Mouse (Mus musculus) forebrain, embryonic 12.5 days (tissue): ENCODE measurements around the gene Fcer1g. TPM values are rescaled to one million over a fixed set of nuclear protein-coding genes. Genes with fewer than 3 reads are reported as not detected.

ENCODE experiments used
- ATAC-seq: fragments of 200-750 bp; cut with Nextera tagmentation; 2 replicates; pipeline ENCODE4 v1.8.0; 2017; ENCODE audit warnings: moderate TSS enrichment; ENCODE audit not compliant: low FRiP score
- H3K27ac ChIP-seq: fragments of 300-500 bp; sonication (generic); 2 replicates; pipeline ENCODE4 v1.5.1; 2016; ENCODE audit warnings: mild to moderate bottlenecking
- H3K27me3 ChIP-seq: fragments of 300-500 bp; sonication (generic); 2 replicates; pipeline ENCODE4 v1.6.1; 2016; ENCODE audit warnings: mild to moderate bottlenecking
- H3K36me3 ChIP-seq: fragments of 300-500 bp; sonication (generic); replicated peaks from 2 replicates; pipeline ENCODE4 v1.6.1; 2016; ENCODE audit warnings: mild to moderate bottlenecking
- H3K4me1 ChIP-seq: fragments of 300-500 bp; sonication (generic); 2 replicates; pipeline ENCODE4 v1.6.1; 2016
- H3K4me2 ChIP-seq: fragments of 300-500 bp; sonication (generic); 2 replicates; pipeline ENCODE4 v1.6.1; 2016; ENCODE audit warnings: mild to moderate bottlenecking, moderate library complexity
- H3K4me3 ChIP-seq: fragments of 300-500 bp; sonication (generic); replicated peaks from 2 replicates; pipeline ENCODE4 v1.5.1; 2016; ENCODE audit warnings: mild to moderate bottlenecking
- H3K9ac ChIP-seq: fragments of 300-500 bp; sonication (generic); 2 replicates; pipeline ENCODE4 v1.6.1; 2016; ENCODE audit warnings: mild to moderate bottlenecking
- H3K9me3 ChIP-seq: fragments of 300-500 bp; sonication (generic); 2 replicates; pipeline ENCODE4 v1.6.1; 2016
- WGBS: fragments of 180-500 bp; shearing (Covaris S2); methylation state at CpG from one replicate; pipeline ENCODE4 v1.1.7; 2016; 5-methylcytosine and 5-hydroxymethylcytosine counted together
- polyA plus RNA-seq: library from polyadenylated mRNA; unstranded; fragments of >200 nt; fragmentation: Nextera tagmentation; extraction: Ambion mirVana; gene quantifications from 2 replicates; pipeline ENCODE4 v1.2.1, GENCODE M21; 2016

Gene Fcer1g
- polyA plus RNA-seq, 1 experiment from 2014 or later, result 15.3 TPM

GRCm38 (mm10) chr1:171275144-171275734 lies 41.1 kb upstream of the Fcer1g start:
- Histone ChIP-seq H3K9me3 (no peaks in the 10 kb centered on the region), H3K36me3 (peaks cover 71% of the 10 kb centered on the region), H3K4me3 (no peak overlapping the region), H3K4me1 (peaks cover 20% of the 10 kb centered on the region), H3K27ac (no peak overlapping the region), H3K9ac (no peak overlapping the region), H3K27me3 (no peaks in the 10 kb centered on the region), H3K4me2 (no peak overlapping the region)
- no peak for ATAC-seq
- 81% methylated on average over 11 of the region's 11 CpGs for WGBS

- peaks cover 17% of the 10 kb centered on the region for H3K4me1 ChIP-seq
- H3K9ac ChIP-seq, result no peak overlapping the region
- no peak overlapping the region for H3K27ac ChIP-seq
- peaks cover 68% of the 10 kb centered on the region for H3K36me3 ChIP-seq
- no peak overlapping the region for H3K4me3 ChIP-seq
- no peaks in the 10 kb centered on the region for H3K9me3 ChIP-seq
- WGBS, result 93% methylated on average over 12 of the region's 12 CpGs
- H3K27me3 ChIP-seq, result no peaks in the 10 kb centered on the region
- no peak overlapping the region for H3K4me2 ChIP-seq
- no peak for ATAC-seq
Measured at GRCm38 (mm10) chr1:171274171-171274570, 40.0 kb upstream of the Fcer1g start.

- Histone ChIP-seq H3K4me2 (0 out of 2 replicates have a peak overlapping the region, but pooled peaks have one; percentile 98), H3K36me3 (peaks cover 52% of the 10 kb centered on the region), H3K9ac (no peak overlapping the region), H3K27me3 (no peaks in the 10 kb centered on the region), H3K4me3 (no peak overlapping the region), H3K9me3 (no peaks in the 10 kb centered on the region), H3K4me1 (peaks cover 17% of the 10 kb centered on the region), H3K27ac (no peak overlapping the region)
- 95% methylated on average over 3 of the region's 3 CpGs for WGBS
- no peak for ATAC-seq
Measured at GRCm38 (mm10) chr1:171272086-171272485, 37.9 kb upstream of the Fcer1g start.

GRCm38 (mm10) chr1:171271622-171272021 lies 37.5 kb upstream of the Fcer1g start:
- Histone ChIP-seq H3K36me3 (peaks cover 47% of the 10 kb centered on the region), H3K4me1 (peaks cover 17% of the 10 kb centered on the region), H3K27me3 (no peaks in the 10 kb centered on the region), H3K9ac (no peak overlapping the region), H3K27ac (no peak overlapping the region), H3K9me3 (no peaks in the 10 kb centered on the region), H3K4me3 (no peak overlapping the region), H3K4me2 (peak overlapping the region; percentile 98; the same call in 1 of the 2 replicates)
- no peak for ATAC-seq
- 81% methylated on average over 10 of the region's 10 CpGs for WGBS

- no peaks in the 10 kb centered on the region for H3K27me3 ChIP-seq
Measured at GRCm38 (mm10) chr1:171271196-171271595, 37.0 kb upstream of the Fcer1g start.

GRCm38 (mm10) chr1:171270573-171270900 lies 36.4 kb upstream of the Fcer1g start:
- Histone ChIP-seq H3K36me3 (peaks cover 37% of the 10 kb centered on the region), H3K27ac (0 out of 2 replicates have a peak overlapping the region, but pooled peaks have one; percentile 51)
- peak; percentile 69 for ATAC-seq

More at GRCm38 (mm10) chr1:171271196-171271595, 37.0 kb upstream of the Fcer1g start:
- Histone ChIP-seq H3K27ac (no peak overlapping the region), H3K4me1 (peaks cover 17% of the 10 kb centered on the region), H3K9ac (peak overlapping the region; percentile 84), H3K4me2 (peak overlapping the region; percentile 98), H3K4me3 (peak overlapping the region; percentile 77), H3K9me3 (no peaks in the 10 kb centered on the region), H3K36me3 (peaks cover 43% of the 10 kb centered on the region)
- WGBS, result 59% methylated on average over 9 of the region's 9 CpGs
- ATAC-seq, result no peak

GRCm38 (mm10) chr1:171269848-171270572 lies 35.8 kb upstream of the Fcer1g start, which contains the start of gene B4galt3:
Gene B4galt3, plus strand, starts transcription at chr1:171270328.
- no peaks in the 10 kb centered on the region for H3K9me3 ChIP-seq
- 3% methylated on average over 36 of the region's 36 CpGs for WGBS
- H3K36me3 ChIP-seq, result peaks cover 31% of the 10 kb centered on the region
- H3K4me3 ChIP-seq, result peak within 1 kb of the TSS; percentile 77
- 0 out of 2 replicates have a peak, but pooled peaks cover 3% of the 10 kb centered on the region for H3K27me3 ChIP-seq
- H3K27ac ChIP-seq, result peak within 1 kb of the TSS; percentile 51
- H3K4me1 ChIP-seq, result peaks cover 17% of the 10 kb centered on the region
- H3K4me2 ChIP-seq, result peak within 1 kb of the TSS; percentile 98
- peak within 1 kb of the TSS; percentile 84 for H3K9ac ChIP-seq
- peak; percentile 97 for ATAC-seq

More at GRCm38 (mm10) chr1:171270573-171270900, 36.4 kb upstream of the Fcer1g start:
- Histone ChIP-seq H3K4me1 (peaks cover 17% of the 10 kb centered on the region), H3K4me2 (peak overlapping the region; percentile 98), H3K4me3 (peak overlapping the region; percentile 77), H3K27me3 (0 out of 2 replicates have a peak, but pooled peaks cover 3% of the 10 kb centered on the region), H3K9me3 (no peaks in the 10 kb centered on the region), H3K9ac (peak overlapping the region; percentile 84)
- WGBS, result under 1% methylated on average over 19 of the region's 19 CpGs

GRCm38 (mm10) chr1:171268341-171268740 lies 34.2 kb upstream of the Fcer1g start:
- H3K27ac ChIP-seq, result no peak overlapping the region
- 57% methylated on average over 1 of the region's 1 CpGs for WGBS
- H3K27me3 ChIP-seq, result 0 out of 2 replicates have a peak, but pooled peaks cover 3% of the 10 kb centered on the region
- H3K4me2 ChIP-seq, result no peak overlapping the region
- H3K9ac ChIP-seq, result no peak overlapping the region
- peaks cover 22% of the 10 kb centered on the region for H3K4me1 ChIP-seq
- H3K4me3 ChIP-seq, result no peak overlapping the region
- peaks cover 15% of the 10 kb centered on the region for H3K36me3 ChIP-seq
- no peak for ATAC-seq
- no peaks in the 10 kb centered on the region for H3K9me3 ChIP-seq

GRCm38 (mm10) chr1:171265971-171266744 lies 32.0 kb upstream of the Fcer1g start:
- ATAC-seq, result no peak
- WGBS, result 75% methylated on average over 4 of the region's 4 CpGs
- H3K9ac ChIP-seq, result no peak overlapping the region
- H3K4me1 ChIP-seq, result peaks cover 29% of the 10 kb centered on the region
- H3K36me3 ChIP-seq, result no peaks in the 10 kb centered on the region
- no peaks in the 10 kb centered on the region for H3K9me3 ChIP-seq
- no peak overlapping the region for H3K4me2 ChIP-seq
- 0 out of 2 replicates have a peak, but pooled peaks cover 3% of the 10 kb centered on the region for H3K27me3 ChIP-seq
- no peak overlapping the region for H3K27ac ChIP-seq
- H3K4me3 ChIP-seq, result no peak overlapping the region

- peaks cover 18% of the 10 kb centered on the region for H3K4me1 ChIP-seq
- H3K9ac ChIP-seq, result no peak overlapping the region
- peak overlapping the region; percentile 48; the same call in 1 of the 2 replicates for H3K4me2 ChIP-seq
- H3K9me3 ChIP-seq, result no peaks in the 10 kb centered on the region
- H3K27me3 ChIP-seq, result peaks cover 8% of the 10 kb centered on the region; the same call in 1 of the 2 replicates
- H3K36me3 ChIP-seq, result no peaks in the 10 kb centered on the region
- peak overlapping the region; percentile 75 for H3K27ac ChIP-seq
- 79% methylated on average over 3 of the region's 3 CpGs for WGBS
- peak; percentile 4; the same call in 1 of the 2 replicates for ATAC-seq
- no peak overlapping the region for H3K4me3 ChIP-seq
Measured at GRCm38 (mm10) chr1:171263666-171264461, 29.7 kb upstream of the Fcer1g start.

GRCm38 (mm10) chr1:171263185-171263611 lies 29.0 kb upstream of the Fcer1g start:
- H3K9ac ChIP-seq, result peak overlapping the region; percentile 29; the same call in 1 of the 2 replicates
- H3K9me3 ChIP-seq, result no peaks in the 10 kb centered on the region
- WGBS, result 0% methylated on average over 2 of the region's 2 CpGs
- ATAC-seq, result peak; percentile 89
- no peaks in the 10 kb centered on the region for H3K36me3 ChIP-seq
- H3K4me2 ChIP-seq, result peak overlapping the region; percentile 48
- peak overlapping the region; percentile 28 for H3K4me3 ChIP-seq
- H3K27ac ChIP-seq, result peak overlapping the region; percentile 78; the same call in 1 of the 2 replicates
- H3K27me3 ChIP-seq, result peaks cover 8% of the 10 kb centered on the region; the same call in 1 of the 2 replicates
- peaks cover 18% of the 10 kb centered on the region for H3K4me1 ChIP-seq
